Mouse (Mus musculus): ENCODE measurements around the gene Dnah5. TPM values are rescaled to one million over a fixed set of nuclear protein-coding genes. Genes with fewer than 3 reads are reported as not detected.

The Dnah5 gene
- not detected in 2 replicates for polyA plus RNA-seq (2012; rRNA removed; ENCODE audit: low replicate concordance)

DNA sequence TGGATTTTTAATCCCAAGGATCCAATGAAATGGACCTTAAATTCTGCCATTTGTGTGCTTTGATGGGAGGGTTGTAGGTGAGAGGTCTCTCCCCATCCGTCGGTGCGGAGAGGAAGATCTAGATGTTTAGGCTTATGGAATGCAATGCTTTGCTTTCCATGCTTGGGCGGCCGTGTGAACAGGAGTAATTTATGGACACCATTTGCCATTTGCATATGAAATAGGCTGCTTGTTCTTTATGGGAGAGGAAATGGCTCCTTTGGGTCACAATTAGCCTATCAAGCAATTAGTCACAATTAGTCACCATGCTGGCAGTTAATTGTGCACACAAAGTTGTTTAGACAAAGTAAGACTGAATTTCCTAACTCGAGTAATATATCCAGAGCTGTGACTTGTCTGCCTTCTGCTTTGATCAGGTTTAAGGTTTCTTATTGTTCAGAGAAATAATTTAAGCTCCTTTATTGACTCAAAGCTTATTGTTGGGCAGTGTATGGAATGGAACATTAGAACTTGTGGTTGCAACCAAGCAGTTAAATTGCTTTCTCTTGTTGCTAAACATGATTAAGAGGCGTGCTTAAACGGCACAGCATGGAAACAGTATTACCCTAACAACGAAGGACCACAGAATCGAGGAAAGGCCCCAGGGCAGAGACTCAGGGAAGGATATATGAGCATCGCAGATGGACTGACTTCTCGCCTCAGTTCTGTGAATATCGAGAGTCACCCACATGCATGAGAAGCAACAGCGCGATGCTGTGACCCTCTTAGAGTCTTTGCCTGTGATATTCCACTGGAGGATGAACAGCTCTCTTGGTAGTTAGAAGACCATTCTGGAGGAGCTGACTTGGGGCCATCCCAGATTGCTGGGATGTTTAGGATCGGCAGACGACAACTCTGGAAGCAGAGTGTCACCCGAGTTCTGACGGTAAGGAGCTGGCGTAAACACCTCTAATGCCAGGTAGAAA lies at the start of gene Dnah5:
Gene Dnah5, plus strand, starts transcription at position 642 of the 965 bp plus-strand sequence.

Other genes with a start within 250 kb of the Dnah5 start
- gene Trio, start 177.9 kb upstream of the Dnah5 start, polyA plus RNA-seq (2012; rRNA removed; ENCODE audit: low replicate concordance): 66.1 and 79.0 TPM in 2 replicates

Measured in mammary gland, adult 2 months (tissue).